Mouse (Mus musculus): ENCODE results near the gene Trim80.

Trim80 gene

DNA sequence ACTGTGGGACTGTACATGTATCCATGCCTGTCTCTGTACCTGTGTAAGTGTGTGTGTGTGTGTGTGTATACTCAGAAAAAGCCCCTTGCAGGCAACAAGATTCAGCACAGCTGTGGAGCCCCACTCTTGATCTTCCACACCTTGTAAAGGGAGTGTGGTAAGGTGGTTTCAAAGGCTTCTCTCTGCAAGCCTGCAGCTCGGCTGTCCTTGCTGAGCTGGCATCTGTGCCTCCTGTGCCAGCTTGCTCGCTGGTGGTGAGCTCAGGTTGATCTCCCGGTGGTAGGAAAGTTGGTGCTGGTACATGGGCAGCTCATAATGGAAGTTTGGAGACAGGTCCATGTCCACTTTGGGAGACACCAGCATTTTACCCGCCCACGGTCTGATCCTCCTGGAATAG, 21.5 kb downstream of the Trim80 start:
- Histone ChIP-seq H3K36me3 (ENCODE audit: insufficient read depth, low read length) (no peaks in the 10 kb centered on the region), H3K4me1 (replicated peaks; ENCODE audit: low read depth, low read length) (peaks cover 53% of the 10 kb centered on the region), H3K27me3 (ENCODE audit: insufficient read depth, low read length) (peaks cover 15% of the 10 kb centered on the region), H3K9me3 (ENCODE audit: low read length) (no peaks in the 10 kb centered on the region), H3K4me3 (replicated peaks; ENCODE audit: low read length) (no peak overlapping the region)
- TF ChIP-seq CTCF (conservative IDR thresholded peaks at IDR 0.05; ENCODE audit: low read length): no peak
- no peak for TF ChIP-seq POU5F1 (IDR thresholded peaks at IDR 0.05; ENCODE audit: borderline replicate concordance, low read length)
- no peak for TF ChIP-seq NANOG (IDR thresholded peaks at IDR 0.05; ENCODE audit: borderline replicate concordance, low read length)

DNA sequence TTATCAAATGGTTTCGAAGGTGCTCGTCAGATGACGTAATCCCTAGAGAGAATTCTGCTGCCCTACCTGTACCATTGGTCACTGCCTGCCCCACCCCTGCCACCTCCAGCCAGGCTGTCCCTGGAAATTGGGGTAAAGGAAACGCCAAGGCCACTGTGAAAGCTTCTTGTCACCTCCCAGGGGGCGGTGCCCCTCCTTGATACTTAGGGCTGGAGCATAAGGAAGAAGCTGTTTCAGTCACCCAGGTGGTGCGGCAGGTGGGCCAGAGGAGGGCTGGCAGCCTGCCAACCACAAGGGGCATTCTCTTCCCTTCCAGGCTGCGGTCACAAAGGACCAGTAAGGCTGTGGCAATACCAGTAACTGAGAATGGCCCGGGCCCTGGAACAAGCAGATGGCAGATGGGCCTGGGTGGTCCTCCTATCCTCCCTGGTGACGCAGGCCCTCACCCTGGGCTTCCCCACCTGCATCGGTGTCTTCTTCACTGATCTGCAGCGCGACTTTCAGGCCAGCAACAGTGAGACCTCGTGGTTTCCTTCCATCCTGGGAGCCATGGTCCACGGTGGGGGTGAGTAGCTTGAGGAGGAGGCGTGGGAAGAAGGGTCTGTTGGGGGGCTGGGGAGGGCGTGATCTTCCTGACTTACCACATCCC, 22.0 kb downstream of the Trim80 start, which contains the start of gene Slc16a5:
TSS of gene Slc16a5 (plus strand) at position 232 of the 649 bp plus-strand sequence.
- Histone ChIP-seq H3K4me3 (replicated peaks; ENCODE audit: low read length) (peak within 1 kb of the TSS; percentile 17; the same call in 1 of the 2 replicates), H3K4me1 (replicated peaks; ENCODE audit: low read depth, low read length) (peaks cover 50% of the 10 kb centered on the region), H3K9me3 (ENCODE audit: low read length) (no peaks in the 10 kb centered on the region), H3K36me3 (ENCODE audit: insufficient read depth, low read length) (no peaks in the 10 kb centered on the region), H3K27me3 (ENCODE audit: insufficient read depth, low read length) (peaks cover 15% of the 10 kb centered on the region)
- TF ChIP-seq POU5F1 (IDR thresholded peaks at IDR 0.05; ENCODE audit: borderline replicate concordance, low read length) (no peak), NANOG (IDR thresholded peaks at IDR 0.05; ENCODE audit: borderline replicate concordance, low read length) (no peak), CTCF (conservative IDR thresholded peaks at IDR 0.05; ENCODE audit: low read length) (no peak)

DNA sequence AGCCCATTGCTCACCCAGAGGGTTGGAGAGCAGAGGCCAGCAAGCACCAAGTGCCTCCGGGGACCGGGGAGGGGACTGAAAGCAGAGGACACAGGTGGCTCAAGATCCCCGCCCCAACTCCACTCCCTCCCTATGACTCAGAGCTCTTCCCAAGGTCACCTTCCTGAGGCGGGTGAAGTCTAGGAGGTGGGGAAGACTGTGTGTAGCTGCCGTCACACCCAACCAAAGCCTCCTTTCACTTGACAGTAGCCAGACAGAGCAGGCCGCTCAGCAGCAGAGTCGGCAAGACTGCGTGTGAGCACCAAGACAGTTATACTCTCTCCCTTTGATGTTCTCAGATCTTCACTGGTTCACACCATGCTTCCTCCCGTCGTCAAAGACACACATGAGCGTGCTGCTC, 23.1 kb downstream of the Trim80 start:
- no peaks in the 10 kb centered on the region for H3K36me3 ChIP-seq (ENCODE audit: insufficient read depth, low read length)
- peak overlapping the region; percentile 17; the same call in 1 of the 2 replicates for H3K4me3 ChIP-seq (replicated peaks; ENCODE audit: low read length)
- no peaks in the 10 kb centered on the region for H3K9me3 ChIP-seq (ENCODE audit: low read length)
- TF ChIP-seq CTCF (conservative IDR thresholded peaks at IDR 0.05; ENCODE audit: low read length) (no peak), NANOG (IDR thresholded peaks at IDR 0.05; ENCODE audit: borderline replicate concordance, low read length) (no peak), POU5F1 (IDR thresholded peaks at IDR 0.05; ENCODE audit: borderline replicate concordance, low read length) (no peak)
- H3K27me3 ChIP-seq (ENCODE audit: insufficient read depth, low read length): peaks cover 11% of the 10 kb centered on the region
- peaks cover 49% of the 10 kb centered on the region for H3K4me1 ChIP-seq (replicated peaks; ENCODE audit: low read depth, low read length)

DNA sequence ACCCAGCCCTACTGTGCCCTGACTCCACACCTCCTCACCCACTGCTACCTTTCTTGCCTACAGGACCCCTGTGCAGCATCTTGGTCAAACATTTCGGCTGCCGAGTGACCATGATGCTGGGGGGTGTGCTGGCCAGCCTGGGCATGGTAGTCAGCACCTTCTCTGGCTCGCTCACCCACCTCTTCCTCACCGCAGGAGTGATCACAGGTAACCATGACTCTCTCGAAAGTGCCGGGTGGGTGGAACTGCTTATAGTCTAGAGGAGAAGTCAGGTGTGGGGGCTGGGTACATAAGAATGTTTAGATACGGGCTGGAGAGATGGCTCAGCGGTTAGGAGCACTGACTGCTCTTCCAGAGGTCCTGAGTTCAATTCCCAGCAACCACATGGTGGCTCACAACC, 24.5 kb downstream of the Trim80 start:
- no peaks in the 10 kb centered on the region for H3K9me3 ChIP-seq (ENCODE audit: low read length)
- H3K4me1 ChIP-seq (replicated peaks; ENCODE audit: low read depth, low read length): peaks cover 57% of the 10 kb centered on the region
- peaks cover 10% of the 10 kb centered on the region for H3K27me3 ChIP-seq (ENCODE audit: insufficient read depth, low read length)
- no peaks in the 10 kb centered on the region for H3K36me3 ChIP-seq (ENCODE audit: insufficient read depth, low read length)
- H3K4me3 ChIP-seq (replicated peaks; ENCODE audit: low read length): no peak overlapping the region
- no peak for TF ChIP-seq POU5F1 (IDR thresholded peaks at IDR 0.05; ENCODE audit: borderline replicate concordance, low read length)
- no peak for TF ChIP-seq CTCF (conservative IDR thresholded peaks at IDR 0.05; ENCODE audit: low read length)
- TF ChIP-seq NANOG (IDR thresholded peaks at IDR 0.05; ENCODE audit: borderline replicate concordance, low read length): no peak

DNA sequence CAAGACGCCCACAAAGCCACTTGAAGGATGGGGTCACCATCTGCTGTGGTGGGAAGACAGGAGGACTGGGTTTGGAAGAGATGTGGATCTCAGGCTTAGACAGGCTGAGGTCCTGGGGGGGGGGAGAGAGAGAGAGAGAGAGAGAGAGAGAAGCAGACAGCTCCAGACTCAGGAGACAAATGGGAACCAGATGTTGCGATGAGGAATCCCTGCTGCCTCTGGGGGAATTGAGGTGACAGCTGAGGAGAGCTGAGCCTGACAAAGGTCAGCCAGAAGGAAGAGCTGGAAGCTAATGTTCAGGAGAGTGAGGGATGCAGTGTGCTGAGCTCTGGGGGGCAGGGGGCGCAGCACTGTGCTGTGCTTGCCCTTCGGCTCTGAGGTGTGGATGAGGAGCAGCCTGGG, 26.9 kb downstream of the Trim80 start:
- Histone ChIP-seq H3K36me3 (ENCODE audit: insufficient read depth, low read length) (no peaks in the 10 kb centered on the region), H3K4me3 (replicated peaks; ENCODE audit: low read length) (no peak overlapping the region)
- TF ChIP-seq CTCF (conservative IDR thresholded peaks at IDR 0.05; ENCODE audit: low read length) (no peak), POU5F1 (IDR thresholded peaks at IDR 0.05; ENCODE audit: borderline replicate concordance, low read length) (no peak), NANOG (IDR thresholded peaks at IDR 0.05; ENCODE audit: borderline replicate concordance, low read length) (no peak)

DNA sequence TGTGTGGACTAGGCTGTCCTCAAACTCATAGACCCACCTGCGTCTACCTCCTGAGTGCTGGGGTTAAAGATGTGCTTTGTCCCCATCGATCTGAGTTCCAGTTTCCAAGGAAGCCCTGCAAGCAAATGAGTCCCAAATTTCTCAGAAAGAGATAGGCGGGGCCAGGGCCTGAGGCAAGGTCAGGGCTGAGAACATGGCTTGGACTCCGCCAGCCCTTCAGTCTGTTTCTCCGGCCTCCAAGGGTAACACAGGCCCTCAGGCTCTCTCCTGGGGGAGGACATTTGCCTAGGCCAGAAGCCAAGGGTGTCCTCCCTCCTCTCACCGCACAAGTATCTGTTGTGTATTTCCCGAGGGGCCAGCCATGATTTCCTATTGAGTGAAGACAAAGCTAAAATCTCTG, 31.8 kb downstream of the Trim80 start:
- TF ChIP-seq NANOG (IDR thresholded peaks at IDR 0.05; ENCODE audit: borderline replicate concordance, low read length) (no peak), CTCF (conservative IDR thresholded peaks at IDR 0.05; ENCODE audit: low read length) (no peak), POU5F1 (IDR thresholded peaks at IDR 0.05; ENCODE audit: borderline replicate concordance, low read length) (no peak)

More for the DNA sequence above, 26.9 kb downstream of the Trim80 start:
- Histone ChIP-seq H3K4me1 (replicated peaks; ENCODE audit: low read depth, low read length) (peaks cover 53% of the 10 kb centered on the region), H3K9me3 (ENCODE audit: low read length) (no peaks in the 10 kb centered on the region), H3K27me3 (ENCODE audit: insufficient read depth, low read length) (peaks cover 10% of the 10 kb centered on the region)

DNA sequence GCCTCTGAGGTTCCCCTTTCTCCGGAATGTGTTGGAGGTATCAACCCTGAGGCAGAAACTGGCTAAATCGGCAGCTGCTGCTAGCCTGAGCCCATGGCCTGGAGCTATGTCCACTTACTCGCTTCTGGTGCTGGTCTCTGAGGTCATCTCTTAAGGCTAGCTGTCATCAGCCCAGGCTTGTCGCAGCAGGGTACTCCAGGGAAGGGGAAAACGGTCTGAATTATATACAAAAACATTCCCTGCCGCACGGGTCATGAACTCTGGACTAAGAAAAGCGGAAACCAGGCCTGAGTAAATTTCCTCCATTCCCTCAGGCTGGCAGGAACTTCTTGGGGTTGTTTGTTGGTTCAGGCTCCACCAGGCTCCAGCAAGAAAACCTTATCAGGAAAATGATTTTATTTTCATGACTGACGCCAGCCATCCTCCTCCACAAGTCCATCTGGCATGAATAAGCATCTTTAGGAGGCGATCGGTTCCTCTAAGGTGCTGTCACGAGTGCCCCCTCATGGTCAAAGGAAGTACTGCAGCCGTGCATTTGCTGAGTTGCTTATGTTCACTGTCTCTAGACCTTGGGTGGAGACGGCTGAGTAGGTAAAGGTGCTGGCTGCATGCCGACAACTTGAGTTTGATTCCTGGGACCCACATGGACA, 33.4 kb downstream of the Trim80 start:
- no peaks in the 10 kb centered on the region for H3K9me3 ChIP-seq (ENCODE audit: low read length)
- 0 out of 2 replicates have a peak, but pooled peaks cover 3% of the 10 kb centered on the region for H3K36me3 ChIP-seq (ENCODE audit: insufficient read depth, low read length)
- TF ChIP-seq NANOG (IDR thresholded peaks at IDR 0.05; ENCODE audit: borderline replicate concordance, low read length): no peak
- TF ChIP-seq CTCF (conservative IDR thresholded peaks at IDR 0.05; ENCODE audit: low read length): peak; percentile 100
- peak overlapping the region; percentile 54 for H3K4me3 ChIP-seq (replicated peaks; ENCODE audit: low read length)
- peaks cover 66% of the 10 kb centered on the region for H3K4me1 ChIP-seq (replicated peaks; ENCODE audit: low read depth, low read length)
- H3K27me3 ChIP-seq (ENCODE audit: insufficient read depth, low read length): no peaks in the 10 kb centered on the region

More for the DNA sequence above, 31.8 kb downstream of the Trim80 start:
- H3K4me3 ChIP-seq (replicated peaks; ENCODE audit: low read length): peak overlapping the region; percentile 43
- H3K36me3 ChIP-seq (ENCODE audit: insufficient read depth, low read length): 0 out of 2 replicates have a peak, but pooled peaks cover 3% of the 10 kb centered on the region
- H3K4me1 ChIP-seq (replicated peaks; ENCODE audit: low read depth, low read length): peaks cover 69% of the 10 kb centered on the region
- no peaks in the 10 kb centered on the region for H3K27me3 ChIP-seq (ENCODE audit: insufficient read depth, low read length)
- no peaks in the 10 kb centered on the region for H3K9me3 ChIP-seq (ENCODE audit: low read length)

DNA sequence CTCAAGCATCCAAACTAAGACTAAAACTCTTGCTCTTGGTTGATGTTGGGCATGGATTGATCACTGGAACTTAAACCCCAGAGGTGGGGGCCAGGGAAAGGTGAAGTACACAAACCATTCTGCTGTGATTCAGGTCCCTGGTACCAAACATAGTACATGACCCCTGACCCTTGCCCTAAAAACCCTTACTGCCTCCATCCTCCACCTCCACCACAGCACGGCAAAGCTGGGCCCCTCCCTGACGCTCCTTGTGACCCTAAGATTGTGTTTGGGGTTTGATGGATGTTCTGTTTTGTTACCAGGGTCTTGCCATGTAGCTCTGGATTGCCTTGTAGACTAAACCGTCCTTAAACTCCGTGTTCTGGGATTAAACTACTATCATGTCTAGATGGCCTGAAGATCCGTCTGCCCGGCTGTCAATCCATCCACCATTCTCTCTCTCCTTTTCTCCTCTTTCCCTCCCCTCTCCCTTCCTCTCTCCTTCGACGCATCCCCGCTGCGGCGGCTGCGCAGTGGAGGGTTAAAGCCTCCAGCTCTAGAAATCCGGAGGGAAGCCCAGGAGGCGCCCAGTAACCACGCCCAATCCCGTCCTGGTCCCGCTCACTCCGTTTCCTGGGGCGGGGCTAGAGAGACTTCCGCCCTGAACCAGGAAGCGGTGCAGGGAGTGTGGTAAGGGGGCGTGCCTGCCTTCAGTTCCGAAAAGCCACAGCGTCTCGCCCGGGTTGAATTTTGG, 34.8 kb downstream of the Trim80 start, which contains the start of gene Armc7:
TSS of gene Armc7 (plus strand) at position 643 of the 733 bp plus-strand sequence.
- TF ChIP-seq POU5F1 (IDR thresholded peaks at IDR 0.05; ENCODE audit: borderline replicate concordance, low read length) (no peak), NANOG (IDR thresholded peaks at IDR 0.05; ENCODE audit: borderline replicate concordance, low read length) (no peak), CTCF (conservative IDR thresholded peaks at IDR 0.05; ENCODE audit: low read length) (no peak)
- Histone ChIP-seq H3K4me1 (replicated peaks; ENCODE audit: low read depth, low read length) (peaks cover 59% of the 10 kb centered on the region), H3K9me3 (ENCODE audit: low read length) (no peaks in the 10 kb centered on the region), H3K36me3 (ENCODE audit: insufficient read depth, low read length) (peaks cover 15% of the 10 kb centered on the region), H3K4me3 (replicated peaks; ENCODE audit: low read length) (peak within 1 kb of the TSS; percentile 94), H3K27me3 (ENCODE audit: insufficient read depth, low read length) (no peaks in the 10 kb centered on the region)
